Mouse (Mus musculus): ENCODE results near the gene Morn5.

The Morn5 gene

GRCm38 (mm10) chr2:36071660-36072305 is 22.5 kb downstream of the Morn5 start:
- DNase-seq = no peak

DNA sequence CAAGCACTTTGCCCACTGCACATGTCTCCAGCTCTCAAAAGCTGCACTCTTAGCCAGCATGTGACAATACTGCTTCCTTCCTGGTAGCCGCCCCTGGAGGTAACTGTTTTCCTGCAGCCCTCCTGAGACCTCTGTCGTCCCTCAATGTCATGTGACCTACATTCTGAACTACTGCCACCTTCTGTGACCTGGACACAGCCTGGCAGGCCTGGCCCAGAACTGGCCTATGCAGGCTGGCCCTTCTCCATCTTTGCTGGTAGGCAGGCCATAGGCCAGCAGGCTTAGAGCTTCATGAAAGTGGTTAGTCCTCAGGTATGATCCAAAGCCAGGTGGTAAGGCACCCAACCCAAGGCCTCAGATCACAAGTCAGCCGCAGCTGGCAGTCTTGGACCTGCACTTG is 24.5 kb downstream of the Morn5 start:
- DNase-seq = no peak

- DNase-seq = no peak
These were observed 26.0 kb downstream of the Morn5 start for GRCm38 (mm10) chr2:36075210-36075609.

- DNase-seq = no peak
These were observed 28.0 kb downstream of the Morn5 start for GRCm38 (mm10) chr2:36077160-36077761.

DNA sequence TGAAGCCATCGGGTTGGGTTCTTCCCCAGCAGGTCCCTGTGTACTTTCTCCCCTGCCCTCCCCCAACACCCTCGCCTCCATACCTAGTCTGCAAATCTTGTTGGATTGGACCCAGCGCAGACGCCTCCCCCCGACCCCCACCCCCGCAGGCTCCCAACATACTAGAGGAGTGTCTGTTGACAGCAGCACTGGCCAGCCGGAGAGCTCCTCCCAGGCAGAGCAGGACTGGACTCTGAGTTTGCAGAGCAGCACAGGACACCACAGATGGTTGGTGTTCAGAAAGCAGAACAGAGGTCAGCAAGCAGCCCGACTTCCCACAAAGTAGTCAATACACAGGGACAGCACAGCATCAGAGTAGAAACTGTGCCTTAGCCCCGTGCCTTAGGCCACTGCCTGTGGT is 32.2 kb downstream of the Morn5 start:
- no peak for DNase-seq

GRCm38 (mm10) chr2:36082802-36083580 is 33.7 kb downstream of the Morn5 start:
- no peak for DNase-seq

- DNase-seq = no peak
These were observed 35.8 kb downstream of the Morn5 start for GRCm38 (mm10) chr2:36085041-36085440.

DNA sequence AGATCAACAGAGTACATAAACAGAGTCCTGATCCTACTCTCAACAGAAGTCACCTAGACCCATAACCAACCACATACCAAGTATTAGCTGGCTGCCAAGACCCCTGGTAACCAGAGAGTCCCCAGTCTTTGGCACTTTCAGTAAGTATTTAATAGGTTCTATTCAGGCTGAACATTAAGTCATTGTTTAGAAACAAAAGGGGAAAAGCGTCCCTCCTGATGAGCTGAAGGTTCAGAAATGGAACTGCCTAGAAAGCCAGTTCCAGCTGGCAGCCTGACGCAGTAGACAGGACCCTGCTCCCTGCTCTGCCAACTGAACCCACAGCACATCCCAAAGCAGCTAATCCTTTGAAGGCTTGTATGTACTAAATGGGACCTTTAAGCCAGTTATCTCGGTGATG is 39.9 kb downstream of the Morn5 start:
- no peak for DNase-seq

GRCm38 (mm10) chr2:36090853-36091741 is 41.8 kb downstream of the Morn5 start:
- DNase-seq = no peak

DNA sequence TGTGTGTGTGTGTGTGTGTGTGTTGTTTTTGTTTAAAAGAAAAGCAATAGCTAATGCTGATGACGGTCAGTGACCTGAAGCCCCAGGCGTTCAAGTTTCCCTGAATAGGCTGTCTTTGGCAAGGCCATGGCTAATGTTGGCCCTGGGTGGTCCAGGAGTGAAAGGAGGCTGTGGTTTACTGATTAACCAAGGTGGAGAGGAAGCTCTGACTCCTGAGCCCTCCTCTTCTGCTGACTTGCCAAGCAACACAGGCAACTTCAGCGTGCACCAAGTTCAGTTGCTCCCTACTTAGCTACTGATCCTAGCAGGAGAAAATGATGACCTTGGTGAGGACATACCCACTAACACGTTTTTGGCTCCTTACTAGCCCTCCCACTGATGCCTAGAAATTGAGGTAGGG is 43.5 kb downstream of the Morn5 start:
- DNase-seq = no peak

DNA sequence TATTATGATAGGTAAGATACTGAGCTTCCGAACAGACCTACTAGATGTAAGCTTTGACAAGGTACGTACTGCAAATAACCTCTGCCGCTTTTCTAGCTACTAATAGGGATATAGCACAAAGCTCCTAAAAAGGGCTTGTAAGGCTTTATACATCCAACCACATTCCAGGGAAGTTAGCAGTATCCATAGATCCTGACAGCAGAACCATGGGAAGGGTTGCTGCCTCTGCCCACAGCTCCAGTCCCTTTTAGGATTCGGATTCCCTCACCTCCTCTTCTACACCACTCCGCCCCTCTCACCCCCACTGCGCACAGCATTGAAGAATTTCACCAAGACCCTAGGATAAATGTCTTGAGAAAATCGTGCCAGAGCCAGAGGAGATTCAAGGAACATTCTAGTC is 44.0 kb downstream of the Morn5 start:
- DNase-seq = no peak

- DNase-seq = peak; percentile 38
These were observed 44.7 kb downstream of the Morn5 start for GRCm38 (mm10) chr2:36093914-36094475.

GRCm38 (mm10) chr2:36097129-36097815 is 48.0 kb downstream of the Morn5 start:
- no peak for DNase-seq

- no peak for DNase-seq
These were observed 48.8 kb downstream of the Morn5 start for GRCm38 (mm10) chr2:36098021-36098420.

DNA sequence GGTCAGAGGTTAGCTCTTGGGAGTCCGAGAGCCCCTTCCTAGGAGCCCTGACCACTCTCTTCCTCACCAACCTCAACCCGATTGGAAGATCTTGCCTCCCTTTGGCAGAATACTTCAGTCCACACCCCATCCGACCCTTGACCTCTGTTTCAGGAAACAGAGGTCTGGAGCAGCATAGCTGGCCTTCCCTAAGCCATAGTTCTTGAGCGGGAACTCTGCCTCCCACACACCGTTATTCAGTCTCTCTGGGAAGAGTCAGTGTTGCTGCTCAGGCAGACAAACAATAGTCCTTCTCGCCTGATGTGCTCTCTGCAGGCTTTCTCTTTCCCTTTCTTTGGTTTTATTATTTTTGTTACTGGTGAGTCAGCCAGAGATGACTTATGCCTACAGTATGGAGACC is 50.5 kb downstream of the Morn5 start:
- no peak for DNase-seq

DNA sequence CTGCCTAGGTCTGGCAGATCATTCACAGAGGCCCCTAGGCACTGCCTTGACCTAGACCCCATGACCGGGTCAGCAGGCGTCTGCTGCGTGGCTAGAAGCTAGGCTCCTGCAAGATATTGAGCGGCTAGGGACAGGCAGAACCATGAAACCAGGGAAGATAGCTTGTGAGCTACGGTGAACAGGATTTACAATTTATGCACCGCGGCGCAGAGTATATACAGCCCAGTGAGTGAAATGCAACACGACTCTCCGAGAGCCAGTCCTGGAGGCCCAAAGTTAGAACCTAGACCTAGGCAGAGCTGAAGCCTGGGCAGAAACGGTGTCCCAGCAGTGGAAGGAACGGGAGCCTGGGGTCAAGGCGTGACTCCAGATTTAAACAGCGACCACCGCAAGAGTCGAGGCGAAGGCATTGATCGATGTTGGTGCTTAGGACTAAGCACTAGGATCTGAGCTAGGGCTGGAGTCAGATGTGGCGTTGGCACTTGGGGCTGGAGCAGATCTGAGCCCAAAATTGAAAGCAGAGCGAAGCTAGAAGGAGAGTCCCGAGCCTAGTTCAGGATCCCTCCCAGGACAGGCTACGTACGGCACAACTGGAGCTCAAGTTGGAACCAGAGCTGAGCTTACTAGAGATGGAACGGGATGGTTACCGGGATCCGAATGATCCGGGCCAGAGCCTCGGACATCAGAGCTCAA is 52.8 kb downstream of the Morn5 start:
- no peak for DNase-seq

GRCm38 (mm10) chr2:36102559-36102946 is 53.3 kb downstream of the Morn5 start:
- no peak for DNase-seq

- DNase-seq = no peak
These were observed 53.9 kb downstream of the Morn5 start for GRCm38 (mm10) chr2:36103069-36103554.

DNA sequence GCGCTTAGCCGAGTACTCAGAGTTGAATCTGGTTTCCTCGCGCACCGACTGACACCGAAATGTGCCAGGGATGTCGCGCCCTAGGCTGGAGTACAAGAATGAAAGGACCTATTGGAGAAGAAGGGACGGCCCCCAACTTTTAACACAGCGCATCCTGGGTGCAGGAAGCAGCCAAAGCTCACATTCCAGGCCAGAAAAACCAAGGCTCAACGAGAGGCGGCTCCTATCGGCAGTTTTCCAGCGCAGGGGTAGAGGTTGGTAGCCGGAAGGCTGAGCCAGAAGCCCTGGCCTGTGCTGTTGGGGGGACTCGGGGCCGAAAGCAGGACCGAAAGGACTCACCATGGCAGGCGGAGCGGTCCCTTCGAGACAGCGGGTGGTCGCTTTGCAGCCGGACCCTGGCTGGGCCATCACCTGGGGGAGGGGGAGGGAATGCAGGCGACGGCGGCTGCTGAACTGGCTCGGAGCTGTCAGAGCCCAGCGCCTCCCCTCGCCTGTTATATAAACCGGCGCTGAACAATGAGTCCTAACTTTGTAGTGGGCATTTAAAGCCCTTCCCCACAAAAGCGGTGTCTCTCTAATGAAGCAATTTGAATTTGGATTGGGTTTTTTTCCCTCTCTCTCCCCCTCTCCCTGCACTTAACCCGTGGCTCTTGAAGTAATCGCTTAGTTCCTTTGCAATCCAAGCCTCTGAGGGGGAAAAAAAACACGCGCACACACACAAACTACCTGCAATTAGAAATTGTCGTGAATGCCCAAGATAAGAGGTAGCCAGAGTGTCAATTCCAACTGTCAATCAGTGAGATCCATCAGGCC is 54.5 kb downstream of the Morn5 start:
- no peak for DNase-seq

DNA sequence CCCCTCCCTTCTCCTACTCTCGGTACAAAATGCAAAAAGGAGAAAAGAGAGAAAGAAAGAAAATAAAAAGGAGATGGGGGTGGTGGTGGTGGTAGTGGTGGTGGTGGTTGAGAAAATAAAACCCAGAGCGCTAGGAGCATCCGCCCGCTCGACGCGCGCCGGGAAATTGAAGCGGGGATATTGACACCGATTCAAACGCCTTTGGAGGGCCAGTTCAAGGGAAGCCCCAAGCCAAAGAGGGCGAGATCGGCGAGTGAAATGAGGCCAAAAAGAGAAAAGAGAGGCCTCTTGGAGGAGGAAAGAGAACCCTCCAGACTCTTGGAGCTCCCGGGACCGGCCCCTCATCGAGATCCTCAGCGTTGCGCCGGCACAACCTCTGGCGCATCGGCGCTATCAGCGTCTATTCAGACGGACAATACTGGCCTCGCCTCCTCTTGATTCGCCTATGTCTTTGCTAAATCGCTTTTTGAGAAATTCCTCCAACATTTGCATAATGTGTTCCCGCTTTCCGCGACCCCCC is 55.2 kb downstream of the Morn5 start:
- no peak for DNase-seq

Measured in right cerebral cortex, postnatal 25 days (tissue).